Mouse (Mus musculus): ENCODE measurements around the gene Atp13a3.
A peak's percentile ranks its signal among the peaks of the same experiment; 100 is the strongest.
"Not testable (repeated sequence)": the region's sequence is repeated elsewhere in the genome, so short reads cannot be mapped to it uniquely, and the experiment has no call there.

Atp13a3 gene

DNA sequence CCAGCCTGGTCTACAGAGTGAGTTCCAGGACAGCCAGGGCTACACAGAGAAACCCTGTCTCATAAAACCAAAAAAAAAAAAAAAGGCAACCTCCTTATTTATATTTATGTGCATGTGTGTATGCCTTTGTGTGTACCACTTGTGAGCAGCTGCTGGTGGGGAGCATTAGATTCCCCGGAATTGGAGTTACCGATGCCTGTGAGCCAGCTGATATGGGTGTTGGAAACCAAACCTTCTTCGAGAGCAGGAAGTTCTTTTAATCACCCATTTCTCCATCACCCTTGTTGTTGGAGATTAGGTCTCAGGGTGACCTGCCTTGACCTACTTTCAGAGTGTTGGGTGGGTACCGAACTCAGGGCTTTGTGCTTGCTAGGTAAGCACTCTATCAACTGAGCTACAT, 5.1 kb upstream of the Atp13a3 start:
- no peak for DNase-seq

DNA sequence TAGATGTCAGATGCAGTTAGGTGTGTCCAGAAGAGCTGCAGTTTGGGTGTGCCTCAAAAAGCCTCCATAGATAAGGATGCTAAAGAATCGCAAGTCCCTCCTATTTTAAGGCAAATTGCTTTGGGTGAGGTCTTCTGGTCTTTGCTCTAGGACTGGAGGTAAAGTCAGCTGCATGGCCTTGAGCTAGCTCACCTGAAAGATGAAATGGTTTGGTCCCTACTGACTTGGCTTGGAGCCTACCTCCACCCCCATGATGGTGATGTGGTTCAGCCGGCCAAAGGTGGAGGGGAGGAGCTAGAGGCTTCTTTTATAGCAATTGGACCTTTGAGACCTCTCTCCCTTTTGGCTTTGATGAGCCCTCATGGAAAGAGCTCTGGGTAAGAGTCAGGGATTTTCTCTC, 1.7 kb upstream of the Atp13a3 start:
- peak; percentile 53 to 71 for DNase-seq

DNA sequence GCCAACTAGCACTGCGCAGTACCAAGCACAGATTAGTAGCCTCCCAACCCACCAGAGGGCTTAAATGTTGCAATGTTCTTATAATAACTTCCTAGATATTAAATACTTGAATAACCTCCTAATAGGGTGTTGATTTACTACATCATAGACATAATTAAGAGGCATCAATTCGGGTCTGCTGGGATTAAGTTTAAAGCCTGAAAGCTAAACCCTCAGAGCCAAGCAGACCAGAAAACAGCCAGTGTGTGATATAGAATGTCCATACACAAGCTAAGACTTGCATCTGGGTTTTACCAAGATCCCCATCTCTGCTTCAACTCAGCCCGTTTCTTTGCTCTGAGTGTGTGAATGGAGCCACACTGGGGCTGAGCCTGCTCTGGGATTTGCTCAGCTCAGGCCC, 2.2 kb downstream of the Atp13a3 start:
- no peak for DNase-seq

DNA sequence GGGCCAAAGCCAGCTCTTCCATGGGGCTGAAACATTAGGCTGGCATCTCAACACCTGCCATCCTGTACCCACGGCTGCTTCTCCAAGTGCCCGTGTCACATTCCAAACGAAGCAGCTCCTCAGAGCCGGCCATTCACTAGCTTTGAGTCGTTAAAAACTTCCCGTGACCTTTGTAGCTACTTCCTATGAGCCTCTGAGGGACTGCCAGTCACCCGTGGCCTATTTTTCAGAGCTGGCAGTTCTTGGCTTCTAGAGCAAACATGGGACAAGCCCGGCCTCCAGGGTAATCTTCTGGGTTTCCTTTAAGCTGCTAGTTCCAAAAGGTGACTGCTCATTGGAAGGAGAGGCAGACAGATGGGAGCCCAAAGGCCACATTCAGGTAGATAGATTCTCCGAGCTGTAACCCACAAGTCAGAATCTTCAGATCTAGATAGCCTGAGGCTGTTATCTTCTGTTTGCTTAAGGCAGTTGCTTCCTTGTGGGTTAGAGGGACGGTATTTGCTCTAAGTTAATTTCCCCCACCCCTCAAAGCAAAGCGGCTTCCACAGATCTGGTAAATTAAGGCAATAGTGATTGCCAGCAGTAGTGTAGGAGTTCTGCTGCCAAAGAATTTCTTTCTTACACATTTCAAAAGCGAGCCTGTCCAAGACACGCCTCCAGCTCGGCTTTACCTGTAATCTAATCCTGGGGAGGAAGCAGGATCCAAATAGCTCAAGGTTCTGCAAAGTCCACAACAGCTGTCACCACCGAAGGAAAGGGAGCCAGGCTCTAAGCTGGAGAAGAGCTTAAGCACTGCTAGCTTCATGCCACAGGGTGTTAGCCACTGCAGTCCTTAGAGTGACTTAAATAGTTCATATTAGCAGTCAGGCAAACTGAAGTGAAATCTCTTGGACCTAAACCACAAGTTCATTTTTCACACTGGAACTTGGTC, 8.4 kb downstream of the Atp13a3 start:
- DNase-seq, result peak; percentile 67 to 76

DNA sequence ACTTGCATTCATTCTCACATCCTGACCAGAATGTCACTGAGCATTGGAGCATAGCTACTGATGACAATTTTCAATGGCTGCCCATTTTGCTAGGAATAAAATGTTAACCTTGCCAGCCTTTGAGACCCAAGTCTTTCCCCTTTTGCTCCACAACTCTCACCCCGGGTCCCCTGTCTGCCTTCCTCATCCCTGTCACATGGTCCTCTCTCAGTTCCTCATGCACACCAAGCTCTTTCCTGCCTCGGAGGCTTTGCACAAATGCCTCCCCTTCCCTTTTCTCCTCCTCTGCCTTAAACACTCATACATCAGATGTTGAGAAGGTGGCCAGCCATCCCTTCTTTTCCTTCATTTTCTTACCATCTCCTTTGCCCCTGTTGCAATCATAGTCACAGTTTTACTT, 10.6 kb downstream of the Atp13a3 start:
- DNase-seq, result no peak

DNA sequence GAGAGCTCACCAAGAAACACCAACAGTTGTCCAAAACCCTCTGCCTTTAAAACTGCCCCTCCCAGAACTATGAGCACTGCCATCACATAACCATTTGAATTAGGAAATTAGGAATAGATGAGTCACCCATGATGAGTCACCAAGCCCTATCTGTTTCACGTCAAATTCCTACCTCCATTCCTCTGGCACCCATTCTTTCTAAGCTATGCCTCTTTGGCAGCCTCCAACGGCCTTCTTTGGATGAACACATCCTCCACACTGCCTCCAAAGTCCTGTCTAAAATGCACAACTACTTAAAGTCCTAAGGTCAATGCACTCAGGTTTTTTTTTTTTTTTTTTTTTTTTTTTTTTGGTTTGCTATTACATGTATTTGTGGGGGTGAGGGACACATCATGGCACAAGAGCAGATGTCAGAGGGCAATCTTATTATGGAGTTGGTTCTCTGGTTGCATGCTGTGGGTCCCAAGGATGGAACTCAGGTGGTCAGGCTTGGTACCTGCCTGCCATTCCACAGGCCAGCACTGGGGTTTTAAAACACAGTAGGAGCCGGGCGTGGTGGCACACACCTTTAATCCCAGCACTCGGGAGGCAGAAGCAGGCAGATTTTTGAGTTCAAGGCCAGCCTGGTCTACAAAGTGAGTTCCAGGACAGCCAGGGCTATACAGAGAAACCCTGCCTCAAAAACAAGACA, 15.0 kb downstream of the Atp13a3 start:
- peak; percentile 50 to 56 for DNase-seq

DNA sequence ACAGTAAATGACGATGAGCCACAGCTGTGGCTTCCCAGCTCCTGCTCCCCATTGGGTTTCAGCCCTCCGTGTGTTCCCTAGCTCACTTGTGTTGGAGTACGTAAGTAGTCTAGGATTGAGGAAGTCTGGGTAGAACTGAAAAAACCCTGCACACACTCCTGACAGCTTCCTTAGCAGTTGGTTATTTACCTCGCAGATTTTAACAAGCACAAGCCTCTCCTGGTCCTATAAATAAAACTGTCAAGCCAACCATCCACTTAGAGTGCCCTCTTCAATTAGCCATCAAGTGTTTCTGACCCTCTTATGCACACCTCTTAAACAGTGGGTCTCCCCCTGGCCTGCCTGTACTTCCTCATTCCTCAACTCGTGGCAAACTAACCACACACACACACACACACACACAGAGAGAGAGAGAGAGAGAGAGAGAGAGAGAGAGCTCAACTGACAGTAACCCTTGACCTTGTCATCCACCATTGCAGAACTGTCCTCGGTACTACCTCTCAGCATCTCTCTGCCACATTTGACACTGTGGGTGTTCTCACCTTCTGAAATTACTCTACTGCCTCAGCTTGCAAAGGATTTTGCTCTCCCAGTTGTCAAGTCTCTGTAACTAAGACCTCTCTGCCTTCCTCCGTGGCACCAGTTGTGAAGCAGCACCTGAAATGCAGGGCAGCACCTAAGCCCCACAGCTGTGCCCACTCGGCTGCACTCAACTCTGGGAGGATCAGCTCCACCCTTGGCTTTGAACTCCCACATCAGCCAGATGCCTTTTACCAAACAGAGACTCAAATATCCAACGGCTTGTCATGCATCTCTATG, 15.7 kb downstream of the Atp13a3 start:
- peak in 1 of 2 experiments; percentile 9 for DNase-seq

DNA sequence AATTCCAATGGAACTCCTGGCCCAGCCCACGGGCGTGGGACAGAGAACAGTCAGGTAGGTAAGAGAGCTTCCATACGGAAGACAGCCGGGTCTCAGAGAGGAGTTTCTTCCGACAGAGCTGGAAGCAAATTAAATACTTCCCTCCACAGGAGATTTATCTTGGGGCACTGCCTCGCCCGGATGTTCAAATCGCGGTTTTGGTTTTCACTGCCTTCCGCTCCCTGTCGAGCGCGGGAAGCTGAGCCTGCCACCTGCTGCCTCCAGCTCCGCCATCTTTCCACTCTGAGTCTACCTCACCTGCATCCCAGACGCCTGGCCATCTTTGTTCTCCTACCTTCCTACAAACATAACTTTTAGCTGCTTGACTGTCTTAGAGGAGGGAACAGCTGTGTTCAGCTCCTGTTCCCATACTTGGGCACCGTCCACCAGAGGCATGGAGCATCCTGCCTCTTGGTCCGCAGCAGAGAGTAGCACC, 16.5 kb downstream of the Atp13a3 start:
- peak; percentile 18 to 30 for DNase-seq

DNA sequence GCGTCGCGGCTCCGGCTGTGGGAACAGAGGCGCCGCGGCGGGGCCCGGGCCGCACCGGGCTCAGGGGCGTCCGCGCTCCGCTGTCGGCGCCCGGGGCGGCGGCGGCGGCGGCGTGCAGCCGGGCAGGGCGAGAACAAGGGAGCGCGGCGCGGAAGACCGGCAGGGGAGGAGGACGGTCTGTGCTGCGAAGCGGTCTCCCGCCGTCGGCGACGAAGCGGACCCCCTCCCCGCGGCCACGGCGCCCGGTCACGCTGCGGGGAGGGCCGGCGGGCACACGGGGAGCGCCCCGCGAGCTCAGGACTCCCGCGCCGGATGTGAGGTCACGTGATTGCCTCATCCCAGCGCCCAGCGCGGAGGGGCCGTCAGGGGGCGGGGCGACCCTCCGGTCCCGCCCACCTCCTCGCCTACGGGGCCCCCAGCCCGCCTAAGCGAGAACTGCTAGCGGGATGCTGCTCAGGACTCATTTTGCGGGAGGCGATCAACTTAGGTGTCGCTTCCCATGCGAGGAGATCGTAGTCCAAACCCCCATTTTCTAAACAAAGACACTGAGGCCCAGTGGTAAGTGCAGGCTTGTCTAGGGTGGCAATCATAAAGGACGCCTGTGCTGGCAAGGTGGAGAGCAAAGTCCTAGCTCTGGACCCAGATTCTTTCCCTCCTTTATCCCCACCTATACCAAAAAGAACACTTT, 17.1 kb downstream of the Atp13a3 start:
- peak; percentile 86 to 89 for DNase-seq

DNA sequence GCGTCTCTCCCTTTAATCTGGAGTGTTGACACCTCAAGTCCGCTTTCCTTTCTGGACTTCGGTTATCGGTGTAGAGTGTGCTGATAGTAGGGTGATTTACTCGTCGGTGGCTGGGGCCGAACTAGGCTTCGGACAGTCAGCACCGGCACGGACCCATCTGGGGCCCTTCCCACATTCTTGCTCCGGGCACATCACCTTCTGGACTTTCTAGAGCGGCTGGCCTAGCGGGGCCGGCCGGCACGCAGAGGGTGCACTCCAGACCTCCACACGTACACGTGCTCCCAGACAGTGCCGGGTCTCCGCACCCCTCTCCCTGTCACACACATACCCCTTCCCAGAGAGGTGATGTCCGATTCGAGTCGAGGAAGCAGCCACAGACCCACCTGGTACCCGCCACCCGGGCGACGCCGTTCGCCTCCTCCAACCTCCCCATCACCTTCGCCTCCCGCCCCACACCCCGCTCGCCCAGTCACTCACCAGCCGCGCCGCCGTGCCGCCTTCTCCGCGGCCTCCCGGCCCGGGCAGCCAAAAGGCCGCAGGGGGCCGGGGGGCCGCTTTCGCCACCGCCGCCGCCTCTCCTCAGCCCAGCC, 17.8 kb downstream of the Atp13a3 start:
- DNase-seq, result peak; percentile 13 to 39

DNA sequence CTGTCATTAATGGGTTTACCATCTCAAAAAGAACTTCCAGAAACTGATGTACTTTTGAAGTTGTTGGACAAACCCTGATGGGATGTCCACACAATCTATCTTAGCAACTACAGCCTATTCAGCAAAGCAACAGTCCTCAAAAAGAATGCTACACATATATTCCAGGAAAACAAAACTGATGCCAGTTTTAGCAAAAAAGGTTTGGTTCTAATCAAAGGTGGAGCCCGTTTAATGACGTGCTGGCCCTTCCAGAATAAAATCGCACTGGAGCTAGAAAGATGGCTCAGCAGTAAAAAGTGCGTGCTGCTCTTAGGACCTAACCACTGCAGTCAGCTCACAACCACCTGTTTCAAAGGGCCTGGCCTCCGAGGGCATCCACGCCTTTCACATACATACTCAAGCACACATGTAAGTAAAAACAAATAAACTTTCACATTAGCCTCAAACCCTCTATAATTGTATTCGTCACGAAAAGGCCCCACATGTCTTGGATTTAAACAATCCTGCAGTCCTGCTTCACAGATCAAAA, 18.8 kb downstream of the Atp13a3 start:
- DNase-seq, result no peak

DNA sequence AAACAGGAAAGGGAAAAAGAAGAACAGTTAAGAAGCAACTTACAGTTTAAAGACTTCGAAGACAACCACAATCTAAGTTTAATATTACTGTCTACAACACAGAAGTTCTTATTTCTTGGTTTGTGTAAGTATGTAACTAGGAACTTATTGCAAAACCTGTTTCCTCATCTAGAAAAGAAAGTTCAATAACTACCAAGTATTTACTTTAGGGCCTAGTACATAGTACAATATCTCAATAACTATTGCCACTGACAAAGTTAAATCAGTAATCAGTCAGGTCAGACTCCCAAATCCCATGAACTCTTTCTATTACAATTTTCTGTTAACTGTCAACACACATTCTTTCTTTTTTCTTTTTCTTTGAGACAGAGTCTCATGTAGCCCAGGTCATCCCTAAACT, 20.2 kb downstream of the Atp13a3 start:
- DNase-seq, result no peak

DNA sequence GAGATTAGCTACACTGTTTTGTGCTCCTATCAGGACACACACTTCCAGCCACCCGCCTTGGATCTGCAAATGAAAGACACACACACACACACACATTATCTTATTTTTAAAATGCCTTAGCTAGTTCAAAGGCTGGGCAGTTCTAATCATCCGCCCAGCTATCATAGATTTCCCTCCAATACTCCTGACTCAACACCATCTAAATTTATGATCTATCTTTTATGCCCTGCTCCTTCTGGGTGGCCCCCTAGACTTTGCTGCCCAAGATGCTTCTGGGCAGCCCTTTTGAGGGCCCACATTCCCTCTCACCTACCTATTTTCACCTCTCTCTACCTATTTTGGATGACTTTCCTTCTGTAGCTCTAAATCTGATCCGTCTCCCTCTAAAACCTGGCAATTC, 29.5 kb downstream of the Atp13a3 start:
- no peak for DNase-seq

DNA sequence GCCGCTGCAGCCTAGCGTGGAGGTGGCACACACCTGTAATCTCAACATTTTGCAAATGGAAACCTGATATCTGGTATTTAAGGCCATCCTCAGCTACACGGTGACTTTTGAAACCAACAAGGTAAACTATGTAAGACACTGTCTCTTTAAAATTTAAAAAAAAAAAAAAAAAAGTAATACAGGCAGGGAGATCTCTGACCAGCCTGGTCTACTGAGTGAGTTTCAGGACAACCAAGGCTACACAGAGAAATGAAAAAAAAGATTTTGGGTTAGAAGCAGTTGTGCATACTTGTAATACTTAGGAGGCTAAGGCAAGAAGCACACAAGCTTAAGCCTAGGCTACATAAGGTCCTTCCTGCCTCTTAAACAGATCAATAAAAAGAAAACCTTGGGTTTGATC, 30.8 kb downstream of the Atp13a3 start:
- no peak for DNase-seq

DNA sequence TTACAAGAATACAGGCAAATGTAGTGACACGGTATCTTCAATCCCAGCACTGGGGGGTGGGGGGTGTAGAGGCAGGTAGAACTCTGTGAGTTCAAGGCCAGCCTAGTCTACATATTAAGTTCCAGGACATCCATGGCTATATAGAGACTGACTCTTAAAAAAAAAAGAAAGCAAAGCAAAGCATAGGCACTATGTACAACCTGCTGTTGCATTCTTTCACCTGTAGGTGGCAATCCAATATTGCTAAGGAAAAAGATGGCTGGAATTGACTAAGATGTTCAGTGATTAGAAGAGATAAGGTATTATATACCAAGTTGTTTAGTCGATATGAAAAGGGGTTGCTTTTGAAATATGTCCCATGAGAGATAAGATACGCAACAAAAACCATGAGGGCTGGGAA, 31.5 kb downstream of the Atp13a3 start:
- DNase-seq, result peak; percentile 36 to 39

DNA sequence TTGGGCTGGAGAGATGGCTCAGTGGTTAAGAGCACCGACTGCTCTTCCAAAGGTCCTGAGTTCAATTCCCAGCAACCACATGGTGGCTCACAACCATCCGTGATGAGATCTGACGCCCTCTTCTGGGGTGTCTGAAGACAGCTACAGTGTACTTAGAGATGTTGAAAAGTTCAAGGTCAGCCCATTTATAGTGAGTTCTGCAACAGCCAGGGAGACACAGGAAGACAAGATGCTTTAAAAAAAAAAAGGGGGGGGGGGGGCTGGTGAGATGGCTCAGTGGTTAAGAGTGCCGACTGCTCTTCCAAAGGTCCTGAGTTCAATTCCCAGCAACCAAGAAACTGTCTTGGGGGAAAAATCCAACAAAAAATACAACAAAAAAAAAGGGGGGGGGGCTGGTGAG, 32.5 kb downstream of the Atp13a3 start:
- DNase-seq, result not testable (repeated sequence)

DNA sequence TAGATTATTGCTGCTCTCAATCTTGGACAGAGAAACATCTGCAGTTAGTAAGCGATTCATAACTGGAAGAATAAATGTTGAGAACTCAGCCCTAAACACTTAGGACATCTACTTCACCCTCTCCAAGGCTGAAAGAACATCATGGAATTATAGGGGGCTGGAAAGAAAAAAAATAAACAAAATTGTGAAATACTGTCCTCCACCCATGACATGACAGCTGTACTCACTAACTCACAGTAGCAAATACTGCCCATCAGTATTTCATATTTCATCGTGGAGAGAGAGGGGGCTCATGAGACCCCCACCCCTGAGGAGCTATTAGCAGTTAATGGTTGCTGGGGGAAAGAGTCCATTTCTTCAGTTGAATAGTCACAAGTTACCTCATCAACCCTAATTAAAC, 38.4 kb downstream of the Atp13a3 start:
- no peak for DNase-seq

DNA sequence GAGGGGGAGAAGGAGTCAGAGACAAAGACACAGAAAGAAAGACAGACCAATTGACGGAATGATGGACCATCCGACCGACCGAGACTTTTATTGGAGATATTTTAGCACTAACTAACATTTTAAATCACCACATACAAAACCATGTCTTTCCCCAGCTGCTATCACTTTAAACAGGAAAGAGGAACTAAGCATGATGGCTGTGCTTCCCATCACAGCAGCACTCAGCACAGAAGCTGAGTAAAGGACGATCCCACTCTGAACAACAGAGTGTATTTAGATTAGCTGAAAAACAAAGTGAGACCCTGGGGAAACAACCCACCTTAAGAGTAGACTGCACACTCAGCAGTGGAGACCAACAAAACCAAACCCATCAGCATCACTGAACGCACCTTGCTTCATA, 41.2 kb downstream of the Atp13a3 start:
- no peak for DNase-seq

DNA sequence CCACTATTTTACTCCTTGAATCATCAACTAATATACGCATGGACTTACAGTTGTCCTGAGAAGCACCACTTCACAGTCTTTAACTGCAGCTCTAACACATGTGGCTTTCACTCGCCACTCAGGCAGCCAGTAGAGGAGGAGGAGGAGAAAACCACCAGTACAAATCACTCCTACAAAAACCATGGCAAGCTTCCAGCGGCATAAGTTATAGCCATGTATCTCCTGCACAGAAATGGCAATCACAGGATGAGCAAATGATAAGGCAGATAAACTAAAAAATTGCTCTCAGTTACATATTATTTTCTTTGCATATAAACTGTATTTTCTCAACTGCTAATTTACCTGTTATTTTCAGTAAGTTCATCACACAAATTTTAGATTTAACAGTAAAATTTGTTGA, 43.2 kb downstream of the Atp13a3 start:
- DNase-seq, result no peak

DNA sequence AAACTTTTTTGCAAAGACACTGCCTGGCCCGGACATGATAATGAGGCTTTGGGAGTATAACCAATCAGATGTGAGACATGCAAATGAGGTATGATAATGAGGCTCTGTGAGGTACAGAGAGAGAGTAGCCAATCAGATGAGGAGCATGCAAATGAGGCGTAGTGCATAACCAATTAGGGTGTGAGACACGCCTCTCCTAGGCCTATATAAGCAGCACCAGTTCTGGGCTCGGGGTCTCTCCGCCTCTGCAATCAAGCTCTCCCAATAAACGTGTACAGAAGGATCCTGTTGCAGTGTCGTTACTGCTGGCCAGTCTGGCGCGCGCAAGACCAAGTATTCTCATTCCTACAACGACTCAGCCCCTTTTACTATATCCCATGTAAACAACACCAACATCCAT, 52.3 kb downstream of the Atp13a3 start:
- not testable (repeated sequence) for DNase-seq

DNA sequence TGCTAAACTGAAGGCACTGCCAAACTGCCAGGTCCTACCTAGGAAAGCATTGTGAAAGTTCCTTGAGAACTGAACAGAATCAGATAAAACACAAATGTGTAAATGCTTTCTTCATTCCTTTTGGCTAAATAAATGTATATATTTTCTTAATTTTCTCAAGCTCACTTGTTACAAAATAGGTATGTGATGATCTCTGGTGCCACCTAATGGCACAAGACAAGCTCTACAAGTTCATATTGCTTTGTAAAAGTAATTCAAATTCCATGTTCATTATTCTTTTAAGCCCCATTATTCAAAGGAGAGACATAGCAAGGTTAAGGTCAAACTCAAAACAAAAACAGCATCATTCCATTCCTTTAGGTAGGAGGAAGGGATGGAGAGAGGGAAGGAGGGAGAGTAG, 91.5 kb downstream of the Atp13a3 start:
- no peak for DNase-seq

DNA sequence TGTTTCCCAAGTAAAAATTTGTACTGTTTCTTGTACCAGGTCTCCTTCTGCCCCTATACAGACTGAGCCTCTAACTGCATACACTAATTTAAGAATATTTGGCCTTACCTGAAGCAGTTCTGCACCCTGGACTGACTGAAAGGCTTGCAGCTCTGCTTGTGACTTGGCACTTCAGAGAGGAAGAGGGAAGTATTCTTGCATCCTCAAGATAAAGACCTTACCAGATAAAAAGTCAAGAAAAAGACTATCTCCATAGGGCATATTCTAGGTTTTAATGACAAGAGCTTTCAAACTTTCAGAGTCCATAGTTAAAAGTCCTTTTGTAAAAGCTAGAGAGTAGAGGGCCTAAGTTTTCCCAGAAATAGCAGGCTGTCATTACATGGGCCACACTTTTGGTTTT, 95.1 kb downstream of the Atp13a3 start, which contains the start of gene Gp5:
Gene Gp5 (minus strand): TSS at position 133 of the 400 bp plus-strand sequence.
- DNase-seq, result no peak

Data from kidney, adult 8-10 months (tissue).